Mouse (Mus musculus) neutrophil, adult 59 days (primary cell): Measurements from ENCODE around the gene Sumo2. TPM values are rescaled to one million over a fixed set of nuclear protein-coding genes. Genes with fewer than 3 reads are reported as not detected.

Experiments used
- total RNA-seq, 2 experiments: library from RNA; stranded (reverse); gene quantifications; 1 replicate in 1 of 2; 2 replicates in 1 of 2; pipeline ENCODE4 v1.2.4; 2023

Sumo2 gene
- total RNA-seq: 100 to 1,000 TPM; 158 to 172 TPM

DNA sequence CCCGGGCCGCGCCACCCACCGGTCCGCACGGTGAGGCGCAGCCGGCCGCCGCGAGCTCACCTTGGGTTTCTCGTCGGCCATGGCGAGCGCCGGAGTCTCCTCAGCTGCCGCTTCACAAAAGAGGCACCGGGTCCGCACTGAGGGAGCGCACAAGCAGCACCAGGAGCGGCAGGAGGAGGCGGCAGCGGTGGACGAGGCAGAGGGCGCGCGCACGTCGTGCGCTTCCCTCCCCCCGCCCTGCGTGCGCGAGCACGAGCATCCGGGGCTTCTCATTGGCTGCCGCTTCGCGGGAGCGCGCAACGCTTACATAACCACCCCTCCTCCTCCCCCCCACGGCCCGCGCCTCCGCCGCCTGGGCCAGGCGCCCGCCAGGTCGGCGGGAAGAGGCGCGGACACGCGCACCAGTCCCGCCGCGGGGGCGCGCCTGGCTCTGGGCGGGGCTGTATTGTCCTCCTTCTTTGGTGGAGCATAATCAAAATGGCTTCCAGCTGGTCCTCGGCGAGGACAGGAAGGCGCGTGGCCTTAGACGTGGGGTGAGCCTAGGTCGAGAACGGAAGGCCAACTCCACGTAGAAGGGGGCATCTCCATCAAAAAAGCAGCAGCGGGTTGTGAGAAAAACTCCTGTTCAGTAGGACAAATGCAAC is at the start of gene Sumo2:
Gene Sumo2 (minus strand): TSS at position 239 of the 644 bp plus-strand sequence.

DNA sequence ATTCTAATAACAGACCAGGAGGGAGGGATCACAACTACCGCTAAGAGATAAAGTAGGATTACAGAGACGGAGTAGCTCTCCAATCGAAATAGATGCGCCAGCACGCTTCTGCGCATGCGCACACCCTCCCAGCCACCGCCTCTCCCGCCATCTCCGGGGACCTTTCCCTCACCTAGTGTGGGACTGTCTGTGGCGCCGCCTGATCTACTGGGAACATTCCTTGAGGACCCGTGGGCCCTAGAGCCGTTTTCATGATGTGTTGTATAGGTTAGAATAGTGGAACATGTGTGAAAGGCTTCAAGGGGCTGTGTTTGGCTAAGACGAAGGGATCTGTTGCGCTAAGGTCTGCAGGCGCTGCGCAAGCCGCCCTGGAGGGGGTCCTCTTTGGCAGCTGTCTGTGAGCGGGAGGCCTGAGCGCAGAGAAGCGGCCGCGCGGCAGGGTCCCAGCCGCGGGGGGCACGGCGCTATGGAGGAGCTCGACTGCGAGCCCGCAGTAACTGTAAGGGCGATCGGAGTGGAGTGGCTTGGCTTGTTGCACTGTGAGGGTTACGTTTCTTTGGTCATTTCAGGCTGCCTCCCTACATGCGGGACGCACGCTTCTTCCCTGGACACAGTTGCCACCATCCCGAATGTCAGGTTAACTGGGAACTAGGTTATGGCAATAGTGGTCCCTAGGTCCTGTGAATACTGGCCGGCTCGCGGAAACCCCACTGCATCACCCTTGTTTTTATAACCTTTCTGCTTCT is 28.2 kb upstream of the Sumo2 start, which contains the start of gene Nup85:
Gene Nup85 (plus strand): TSS at position 371 of the 746 bp plus-strand sequence.

DNA sequence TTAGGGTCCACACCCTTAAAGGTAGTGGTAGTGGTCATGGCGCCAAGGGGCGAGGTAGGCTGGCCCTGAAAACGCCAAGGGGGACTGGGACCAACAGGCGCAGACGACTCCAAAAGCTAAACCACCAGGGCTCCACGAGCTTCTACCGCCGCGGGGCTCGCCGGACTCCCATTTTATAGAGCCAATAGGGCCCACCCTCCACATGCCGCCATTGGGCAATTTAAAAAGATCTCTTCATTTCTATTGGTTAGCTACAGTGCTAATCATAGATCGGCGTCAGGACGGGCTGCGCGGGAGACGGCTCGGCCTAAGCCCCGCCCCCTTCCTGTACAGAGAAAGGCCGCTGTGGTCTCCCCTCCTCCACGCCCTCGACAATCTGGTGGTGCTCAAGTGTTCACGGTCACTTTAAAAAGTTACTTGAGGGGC is 21.8 kb downstream of the Sumo2 start, which contains the start of gene Jpt1:
Gene Jpt1 (minus strand): TSS at position 150 of the 426 bp plus-strand sequence.

DNA sequence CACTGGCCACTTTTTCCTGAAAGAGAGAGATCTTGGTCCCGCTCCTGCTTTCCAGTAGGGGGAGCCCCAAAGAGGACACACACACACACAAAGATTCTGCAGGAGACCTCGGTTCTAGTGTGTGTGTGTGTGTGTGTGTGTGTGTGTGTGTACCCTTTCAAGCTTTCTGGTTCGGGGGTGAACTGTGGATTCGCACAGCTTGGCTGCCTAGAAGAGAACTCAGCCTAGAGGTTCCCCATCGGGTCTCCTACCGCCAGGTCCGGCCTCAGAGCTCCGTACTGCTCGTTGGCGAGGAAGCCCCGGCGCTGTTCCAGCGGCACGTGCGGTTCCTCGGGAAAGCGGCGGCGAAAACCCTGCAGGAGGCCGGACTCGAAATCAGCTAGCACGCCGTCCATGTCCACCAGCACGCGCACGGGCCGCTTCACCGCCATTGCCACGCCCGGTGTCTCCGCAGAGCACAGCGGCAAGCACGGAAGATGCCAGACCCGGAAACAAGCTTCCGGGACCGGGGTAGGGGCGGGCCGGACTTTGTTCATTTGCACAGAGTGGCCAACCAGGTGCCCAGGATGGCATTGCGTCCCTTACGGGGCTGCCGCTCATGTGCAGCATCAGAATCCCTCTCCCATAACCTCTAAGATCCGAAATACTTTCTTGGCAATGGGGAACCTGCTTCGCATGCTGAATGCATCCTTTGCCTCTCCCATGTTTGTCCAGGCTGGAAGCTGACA is 44.6 kb downstream of the Sumo2 start, which contains the start of gene Nt5c:
Gene Nt5c (minus strand): TSS at position 507 of the 728 bp plus-strand sequence.

DNA sequence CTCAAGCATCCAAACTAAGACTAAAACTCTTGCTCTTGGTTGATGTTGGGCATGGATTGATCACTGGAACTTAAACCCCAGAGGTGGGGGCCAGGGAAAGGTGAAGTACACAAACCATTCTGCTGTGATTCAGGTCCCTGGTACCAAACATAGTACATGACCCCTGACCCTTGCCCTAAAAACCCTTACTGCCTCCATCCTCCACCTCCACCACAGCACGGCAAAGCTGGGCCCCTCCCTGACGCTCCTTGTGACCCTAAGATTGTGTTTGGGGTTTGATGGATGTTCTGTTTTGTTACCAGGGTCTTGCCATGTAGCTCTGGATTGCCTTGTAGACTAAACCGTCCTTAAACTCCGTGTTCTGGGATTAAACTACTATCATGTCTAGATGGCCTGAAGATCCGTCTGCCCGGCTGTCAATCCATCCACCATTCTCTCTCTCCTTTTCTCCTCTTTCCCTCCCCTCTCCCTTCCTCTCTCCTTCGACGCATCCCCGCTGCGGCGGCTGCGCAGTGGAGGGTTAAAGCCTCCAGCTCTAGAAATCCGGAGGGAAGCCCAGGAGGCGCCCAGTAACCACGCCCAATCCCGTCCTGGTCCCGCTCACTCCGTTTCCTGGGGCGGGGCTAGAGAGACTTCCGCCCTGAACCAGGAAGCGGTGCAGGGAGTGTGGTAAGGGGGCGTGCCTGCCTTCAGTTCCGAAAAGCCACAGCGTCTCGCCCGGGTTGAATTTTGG is 60.9 kb downstream of the Sumo2 start, which contains the start of gene Armc7:
Gene Armc7 (plus strand): TSS at position 643 of the 733 bp plus-strand sequence.

Other genes starting within 250 kb of the Sumo2 start
- gene Fads6, start 238.6 kb downstream of the Sumo2 start, total RNA-seq: 1 to 10 TPM; 2.0 to 2.2 TPM
- gene Otop2, start 229.1 kb downstream of the Sumo2 start, total RNA-seq: not detected
- gene Ush1g, start 214.2 kb downstream of the Sumo2 start, total RNA-seq: not detected
- not detected for gene Otop3, start 201.5 kb downstream of the Sumo2 start, total RNA-seq
- 1 to 10 TPM in 1 of 2 experiments, under 1 TPM in 1; 0.93 to 1.7 TPM for gene Hid1, start 168.5 kb downstream of the Sumo2 start, total RNA-seq
- under 1 TPM; 0.20 to 0.22 TPM for gene Cdr2l, start 154.4 kb downstream of the Sumo2 start, total RNA-seq
- 10 to 100 TPM; 40.2 to 43.7 TPM for gene Mrpl58, start 132.5 kb downstream of the Sumo2 start, total RNA-seq
- 100 to 1,000 TPM; 199 to 220 TPM for gene Atp5h, start 116.3 kb downstream of the Sumo2 start, total RNA-seq
- gene Kctd2, start 116.1 kb downstream of the Sumo2 start, total RNA-seq: 10 to 100 TPM; 20.5 to 24.6 TPM
- not detected for gene Trim80, start 95.7 kb downstream of the Sumo2 start, total RNA-seq
- gene Slc16a5, start 73.8 kb downstream of the Sumo2 start, total RNA-seq: under 1 TPM in 1 of 2 experiments, not detected in 1; 0.16 TPM
- gene Armc7, start 60.6 kb downstream of the Sumo2 start, total RNA-seq: 10 to 100 TPM; 52.6 to 58.6 TPM
- 10 to 100 TPM; 45.1 to 57.4 TPM for gene Nt5c, start 44.4 kb downstream of the Sumo2 start, total RNA-seq
- 100 to 1,000 TPM; 129 to 152 TPM for gene Jpt1, start 21.9 kb downstream of the Sumo2 start, total RNA-seq
- 10 to 100 TPM; 40.0 to 40.7 TPM for gene Nup85, start 28.2 kb upstream of the Sumo2 start, total RNA-seq
- 10 to 100 TPM; 10.7 to 20.3 TPM for gene Mrps7, start 67.6 kb upstream of the Sumo2 start, total RNA-seq
- 10 to 100 TPM; 57.5 to 58.2 TPM for gene Gga3, start 67.8 kb upstream of the Sumo2 start, total RNA-seq
- gene Mif4gd, start 76.7 kb upstream of the Sumo2 start, total RNA-seq: 10 to 100 TPM; 17.1 to 18.4 TPM
- gene Slc25a19, start 92.0 kb upstream of the Sumo2 start, total RNA-seq: 10 to 100 TPM; 11.3 to 11.8 TPM
- gene Grb2, start 172.3 kb upstream of the Sumo2 start, total RNA-seq: 100 to 1,000 TPM; 208 to 230 TPM
- 10 to 100 TPM; 38.7 to 47.7 TPM for gene Tmem94, start 229.2 kb upstream of the Sumo2 start, total RNA-seq